Mouse (Mus musculus) Patski (cell line): Measurements from ENCODE around the gene Gm49380. TPM values are rescaled to one million over a fixed set of nuclear protein-coding genes. Genes with fewer than 3 reads are reported as not detected.

Experiments
- ATAC-seq: fragments of 100-300 bp; one replicate; pipeline ENCODE4 v1.8.0; 2021
- CTCF ChIA-PET: fragments of 350-600 bp; sonication (Branson Sonifier 250); formaldehyde crosslinking; loops from one replicate; lab custom pipeline; 2022; ENCODE audit warnings: inconsistent platforms; lab: Charles Lee
- POLR2A ChIA-PET: fragments of 350-600 bp; sonication (Branson Sonifier 250); formaldehyde crosslinking; loops from one replicate; lab custom pipeline; 2022; ENCODE audit warnings: antibody characterized with exemption, inconsistent platforms; lab: Charles Lee
- DNase-seq: peaks from one replicate; pipeline ENCODE4 v3.0.0-alpha.2; 2011; ENCODE audit warnings: low read depth, low spot score
- H3K27me3 ChIP-seq: fragments of 371-371 bp; one replicate; pipeline ENCODE4 v1.5.1; 2021
- CTCF ChIP-seq: fragments of 100-300 bp; IDR thresholded peaks from one replicate; pipeline ENCODE4 v1.5.1; 2021
- in situ Hi-C: fragments of 300-500 bp; cut with MboI; formaldehyde crosslinking; loops from 3 replicates; pipeline ENCODE4 v1.11.1; 2018; ENCODE audit warnings: low pct_unique_long_range_greater_than_20kb, mixed read lengths
- polyA plus RNA-seq: library from polyadenylated mRNA; unstranded; gene quantifications from one replicate; pipeline ENCODE4 v1.2.3, GENCODE M21; 2021

Gm49380 gene
- polyA plus RNA-seq, 1 experiment from 2014 or later: 0.08 TPM

DNA sequence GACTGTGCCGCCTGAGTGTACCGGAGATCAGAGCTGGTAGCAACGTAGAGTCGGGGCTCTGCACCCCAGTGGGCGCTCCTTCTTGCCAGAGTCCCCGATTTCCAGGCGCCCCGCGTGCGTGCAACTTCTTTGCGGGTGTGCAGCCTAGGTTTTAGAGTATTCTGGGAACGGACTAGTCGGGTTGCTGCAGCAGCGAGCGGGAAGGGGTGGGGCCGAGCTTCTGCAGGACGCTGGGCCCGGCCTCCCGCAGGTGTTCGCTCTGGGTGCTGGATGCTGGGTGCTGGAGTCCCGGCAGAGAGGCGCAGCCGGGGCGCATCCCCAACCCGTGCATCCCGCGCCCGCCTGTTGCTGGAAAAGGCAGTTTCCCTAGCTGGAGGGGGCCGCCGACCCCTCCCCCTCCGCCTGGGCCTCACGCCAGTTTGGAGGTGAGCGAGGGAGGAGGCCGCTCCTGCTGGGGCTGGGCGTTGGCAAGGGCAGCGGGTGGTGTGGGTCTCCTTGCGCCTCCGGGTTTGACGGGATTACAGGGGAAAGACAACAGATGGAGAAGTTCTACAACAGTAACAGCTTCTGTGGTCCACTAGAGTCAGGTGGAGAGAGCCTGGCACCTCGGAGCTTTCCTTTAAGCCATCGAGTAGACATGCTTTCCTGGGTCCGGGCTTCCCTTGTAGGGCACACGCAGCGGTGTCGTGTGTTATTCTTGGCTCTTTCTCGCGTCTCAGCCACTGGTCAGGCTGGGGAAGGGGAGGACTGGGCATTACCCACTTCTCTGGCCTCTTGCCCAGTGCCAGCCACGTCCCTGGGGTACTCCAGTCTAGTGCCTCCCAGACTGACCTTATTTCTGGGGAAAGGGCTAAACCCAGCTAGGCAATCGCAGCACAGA lies 21.8 kb upstream of the Gm49380 start:
- ATAC-seq (peak; percentile 28), DNase-seq (no peak)
- no peaks in the 10 kb centered on the region for H3K27me3 ChIP-seq
- in situ Hi-C loops: no loop called here
- CTCF ChIA-PET: interaction anchor here (0.6 to 1.1 kb wide), 4 partner anchors 9 to 99 kb away, joined by 3 to 4 read pairs (median 3); no protein-coding TSS in a partner anchor
- POLR2A ChIA-PET: interaction anchor here (0.6 to 1.4 kb wide), 3 partner anchors 10 to 99 kb away, joined by 3 to 6 read pairs (median 4); partner anchors contain the start of gene Cbl
- TF ChIP-seq CTCF: no peak

GRCm38 (mm10) chr9:44134101-44134850 lies 21.0 kb upstream of the Gm49380 start, which contains the start of gene Mcam:
Mcam (plus strand) TSS chr9:44134469.
- in situ Hi-C loops: no loop called here
- ChIA-PET CTCF (no interaction called here), POLR2A (interaction anchor here (0.6 kb wide), 1 partner anchor 212 kb away, joined by 4 read pairs; no protein-coding TSS in a partner anchor)
- DNase-seq (peak; percentile 31), ATAC-seq (peak; percentile 10)
- H3K27me3 ChIP-seq: no peaks in the 10 kb centered on the region
- no peak for TF ChIP-seq CTCF

GRCm38 (mm10) chr9:44133287-44133686 lies 20.0 kb upstream of the Gm49380 start:
- DNase-seq (no peak), ATAC-seq (no peak)
- in situ Hi-C loops: no loop called here
- ChIA-PET POLR2A (interaction anchor here (0.6 kb wide), 1 partner anchor 213 kb away, joined by 4 read pairs; no protein-coding TSS in a partner anchor), CTCF (no interaction called here)
- TF ChIP-seq CTCF: no peak
- H3K27me3 ChIP-seq: no peaks in the 10 kb centered on the region

DNA sequence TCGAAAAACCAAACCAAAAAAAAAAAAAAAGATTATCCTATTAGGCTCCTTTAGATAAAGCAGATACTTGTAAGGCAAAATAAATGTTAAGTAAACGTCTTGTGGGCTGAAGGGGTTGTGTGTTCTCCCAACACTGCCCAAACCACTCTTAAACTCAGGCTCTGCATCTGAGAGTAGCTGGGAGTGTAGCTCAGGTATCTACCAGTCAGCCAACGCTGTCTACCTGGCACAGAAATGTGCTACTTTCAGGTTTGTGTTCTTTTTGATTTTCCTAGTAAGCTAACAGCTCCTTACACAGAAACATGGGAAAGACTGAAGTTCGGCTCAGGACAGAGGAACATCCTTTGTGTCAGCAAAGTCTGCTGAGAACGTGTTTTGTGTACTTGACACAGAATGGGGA lies 18.9 kb upstream of the Gm49380 start:
- in situ Hi-C loops: no loop called here
- POLR2A ChIA-PET: no interaction called here
- ATAC-seq (no peak), DNase-seq (no peak)
- no peak for TF ChIP-seq CTCF
- CTCF ChIA-PET: interaction anchor here (0.8 to 1.3 kb wide), 2 partner anchors 13 to 65 kb away, joined by 3 to 4 read pairs; no protein-coding TSS in a partner anchor
- no peaks in the 10 kb centered on the region for H3K27me3 ChIP-seq

- no peaks in the 10 kb centered on the region for H3K27me3 ChIP-seq
- no peak for TF ChIP-seq CTCF
- ATAC-seq: no peak
- in situ Hi-C loops: no loop called here
- ChIA-PET POLR2A (no interaction called here), CTCF (interaction anchor here (0.8 to 1.3 kb wide), 2 partner anchors 12 to 66 kb away, joined by 3 to 4 read pairs; no protein-coding TSS in a partner anchor)
- no peak for DNase-seq
These were observed 17.9 kb upstream of the Gm49380 start for GRCm38 (mm10) chr9:44131276-44131590.

DNA sequence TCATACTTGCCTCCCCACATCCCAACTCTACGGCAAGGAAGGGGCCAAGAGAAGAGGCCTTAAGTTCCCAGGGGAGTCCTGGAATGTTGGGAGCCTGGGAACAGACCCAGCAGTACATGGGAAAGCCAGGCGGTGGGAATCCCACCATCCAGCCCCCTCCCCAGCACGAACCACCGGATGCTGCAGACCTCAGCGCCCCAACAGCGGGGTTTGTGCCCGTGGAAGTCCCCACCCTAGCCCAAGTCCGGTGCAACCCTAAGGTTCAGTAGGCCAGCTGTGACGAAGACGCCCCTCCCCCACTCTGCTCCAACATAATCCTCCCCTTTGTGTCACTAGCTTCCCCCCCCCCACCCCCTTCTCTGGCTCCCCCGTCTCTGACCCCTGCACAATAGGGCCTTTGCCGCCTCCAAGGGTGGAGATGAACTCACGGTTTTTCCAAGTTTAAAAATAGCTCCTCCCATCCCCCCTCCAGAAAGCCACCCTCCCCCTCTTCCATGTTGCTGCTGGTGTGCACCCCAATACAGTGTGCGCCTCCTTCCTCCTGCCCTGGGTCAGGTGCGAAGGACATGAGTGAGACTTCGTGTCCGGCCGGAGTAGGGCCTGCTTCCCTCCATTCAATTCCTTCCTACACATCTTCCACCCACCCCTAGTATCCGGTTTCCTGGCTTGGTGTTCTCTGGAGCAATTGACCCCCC lies 17.4 kb upstream of the Gm49380 start:
- POLR2A ChIA-PET: no interaction called here
- DNase-seq (no peak), ATAC-seq (no peak)
- in situ Hi-C loops: no loop called here
- H3K27me3 ChIP-seq: no peaks in the 10 kb centered on the region
- TF ChIP-seq CTCF: no peak
- CTCF ChIA-PET: interaction anchor here (1.3 kb wide), 1 partner anchor 12 kb away, joined by 4 read pairs; no protein-coding TSS in a partner anchor

DNA sequence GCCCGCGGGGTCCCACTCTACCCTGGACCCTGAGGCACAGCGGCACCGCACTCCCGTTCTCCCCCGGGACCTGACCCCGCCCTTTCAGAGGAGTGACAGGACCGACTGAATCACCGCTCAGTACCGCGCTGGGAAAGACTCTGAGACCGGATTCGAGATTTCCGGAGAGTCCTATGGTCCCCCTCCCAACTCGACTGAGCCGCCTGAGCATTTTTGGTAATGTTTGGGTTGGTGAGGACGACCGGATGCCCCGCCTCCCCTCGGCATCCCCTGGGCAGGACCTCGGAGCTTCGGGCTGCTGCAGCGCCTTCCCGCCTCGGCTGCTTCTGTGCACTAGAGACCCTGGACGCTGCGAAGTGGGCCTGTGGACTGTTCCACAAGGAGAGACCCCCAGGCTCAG lies 16.7 kb upstream of the Gm49380 start:
- no peak for DNase-seq
- in situ Hi-C loops: no loop called here
- H3K27me3 ChIP-seq: no peaks in the 10 kb centered on the region
- TF ChIP-seq CTCF: no peak
- ChIA-PET POLR2A (no interaction called here), CTCF (interaction anchor here (1.5 kb wide), 1 partner anchor 232 kb away, joined by 3 read pairs; the partner anchor contains the start of gene Vps11)
- ATAC-seq: no peak

- H3K27me3 ChIP-seq: no peaks in the 10 kb centered on the region
- POLR2A ChIA-PET: no interaction called here
- DNase-seq: no peak
- no peak for TF ChIP-seq CTCF
- in situ Hi-C loops: loop anchor here (10.0 kb wide), 1 partner anchor 105 kb away; the partner anchor contains the start of gene Cbl
- no peak for ATAC-seq
- CTCF ChIA-PET: interaction anchor here (1.5 kb wide), 1 partner anchor 232 kb away, joined by 3 read pairs; the partner anchor contains the start of gene Vps11
These were observed 16.3 kb upstream of the Gm49380 start for GRCm38 (mm10) chr9:44129633-44130032.

- no peak for DNase-seq
These were observed 14.1 kb upstream of the Gm49380 start for GRCm38 (mm10) chr9:44127351-44127801.

More at GRCm38 (mm10) chr9:44127351-44127801, 14.1 kb upstream of the Gm49380 start:
- ChIA-PET POLR2A (interaction anchor here (0.6 to 0.9 kb wide), 3 partner anchors 102 to 571 kb away, joined by 3 to 7 read pairs (median 4); no protein-coding TSS in a partner anchor), CTCF (no interaction called here)
- ATAC-seq: no peak
- no peaks in the 10 kb centered on the region for H3K27me3 ChIP-seq
- in situ Hi-C loops: loop anchor here (10.0 kb wide), 1 partner anchor 107 kb away; the partner anchor contains the start of gene Cbl
- TF ChIP-seq CTCF: no peak
